Mouse (Mus musculus): ENCODE results near the gene Rgn. TPM values are rescaled to one million over a fixed set of nuclear protein-coding genes. Genes with fewer than 3 reads are reported as not detected.

The Rgn gene
- under 1 TPM in 3 of 4 experiments, not detected in 1; 0.22 to 0.46 (median 0.38) TPM for total RNA-seq (2022)

DNA sequence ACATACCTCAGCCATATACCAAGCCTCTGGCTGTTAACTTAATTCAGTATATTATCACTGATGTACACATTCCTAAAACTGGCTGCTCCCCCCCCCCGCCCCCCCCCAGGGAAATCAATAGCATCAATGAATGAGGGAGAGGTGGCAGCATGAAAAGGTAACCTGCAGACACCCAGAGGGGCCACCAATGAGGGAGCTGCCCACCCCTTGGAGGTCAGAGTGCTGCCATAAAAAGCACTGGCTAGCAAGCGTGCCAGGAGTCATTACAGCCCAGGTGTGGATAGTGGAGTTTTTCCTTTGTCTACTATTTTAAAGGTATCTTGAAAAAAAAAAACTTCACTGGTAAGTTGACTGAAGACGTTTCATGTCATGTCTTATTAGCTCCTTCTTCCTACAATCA is at the start of gene Rgn:
Gene Rgn, plus strand, starts transcription at position 256 of the 400 bp plus-strand sequence.
- no peak for DNase-seq (ENCODE audit: low spot score in 2 of 2)

DNA sequence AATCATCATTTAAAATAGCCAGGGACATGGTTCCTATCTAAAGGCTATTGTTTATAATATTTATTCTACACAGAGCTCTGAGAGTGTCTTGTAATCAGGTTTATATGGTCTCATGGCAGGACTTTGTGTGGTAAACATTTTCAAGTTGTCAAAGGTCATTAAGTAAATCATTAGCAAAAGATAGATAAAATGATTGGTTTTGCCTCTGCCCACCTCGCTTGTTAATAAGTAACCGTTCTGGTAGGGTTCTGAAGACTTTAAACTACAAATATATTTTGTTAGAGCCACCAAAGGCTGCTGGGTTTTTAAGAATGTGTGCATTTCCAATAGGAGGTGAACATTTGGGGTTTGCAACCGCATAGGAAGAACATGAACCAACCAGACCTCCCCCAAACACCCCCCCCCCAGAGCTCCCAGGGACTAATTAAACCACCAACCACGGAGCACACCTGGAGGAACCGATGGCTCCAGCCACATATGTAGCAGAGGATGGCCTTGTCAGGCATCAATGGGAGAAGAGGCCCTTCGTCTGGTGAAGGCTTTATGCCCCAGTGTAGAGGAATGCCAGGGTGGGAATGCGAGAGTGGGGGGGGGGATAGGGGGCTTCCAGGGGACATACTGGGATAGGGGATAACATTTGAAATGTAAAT is 29.2 kb upstream of the Rgn start:
- no peak for DNase-seq (ENCODE audit: low spot score in 2 of 2)

GRCm38 (mm10) chrX:20521578-20521977 is 28.0 kb upstream of the Rgn start:
- no peak for DNase-seq (ENCODE audit: low spot score in 2 of 2)

DNA sequence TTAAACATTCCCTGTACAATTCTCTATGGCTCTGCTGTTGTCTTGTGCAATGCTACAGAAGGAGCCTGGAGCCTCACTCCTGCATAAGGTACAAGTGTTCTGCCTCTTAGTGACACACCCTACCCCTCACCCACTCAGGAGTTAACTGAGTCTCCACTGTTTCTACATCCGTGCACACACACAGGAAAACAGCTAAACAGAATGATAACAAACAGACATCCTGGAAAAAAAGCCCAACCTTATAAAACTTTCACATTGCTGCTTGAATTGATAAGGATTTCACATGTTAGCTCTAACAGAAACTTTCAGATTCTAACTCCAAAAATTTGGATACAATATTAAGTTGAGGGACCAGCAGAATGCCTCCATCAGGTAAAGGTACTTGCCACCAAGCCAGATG is 17.0 kb upstream of the Rgn start:
- no peak for DNase-seq (ENCODE audit: low spot score in 2 of 2)

- DNase-seq (ENCODE audit: low spot score in 2 of 2), result no peak
These were observed 5.7 kb upstream of the Rgn start for GRCm38 (mm10) chrX:20543867-20544266.

- no peak for DNase-seq (ENCODE audit: low spot score in 2 of 2)
These were observed 2.0 kb upstream of the Rgn start for GRCm38 (mm10) chrX:20547609-20548008.

- DNase-seq (ENCODE audit: low spot score in 2 of 2), result peak in 1 of 2 experiments; percentile 1
These were observed 1.3 kb upstream of the Rgn start for GRCm38 (mm10) chrX:20548011-20548879.

GRCm38 (mm10) chrX:20548880-20549440 is 627 bp upstream of the Rgn start:
- no peak for DNase-seq (ENCODE audit: low spot score in 2 of 2)

DNA sequence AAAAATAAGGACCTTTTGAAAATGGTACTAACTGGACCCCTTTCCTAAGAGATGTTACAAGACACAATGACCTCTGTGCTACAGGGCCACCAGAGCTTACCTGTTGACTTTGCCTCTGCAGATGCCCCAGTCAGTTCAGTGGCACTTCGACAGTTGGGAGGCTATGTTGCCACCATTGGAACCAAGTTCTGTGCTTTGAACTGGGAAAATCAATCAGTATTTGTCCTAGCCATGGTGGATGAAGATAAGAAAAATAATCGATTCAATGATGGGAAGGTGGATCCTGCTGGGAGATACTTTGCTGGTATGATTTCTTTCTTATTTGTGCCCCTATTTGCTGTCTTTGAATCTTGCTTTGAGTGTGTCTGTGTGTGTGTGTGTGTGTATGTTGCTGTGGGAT is 2.6 kb downstream of the Rgn start:
- no peak for DNase-seq (ENCODE audit: low spot score in 2 of 2)

GRCm38 (mm10) chrX:20561846-20562245 is 12.3 kb downstream of the Rgn start:
- no peak for DNase-seq (ENCODE audit: low spot score in 2 of 2)

DNA sequence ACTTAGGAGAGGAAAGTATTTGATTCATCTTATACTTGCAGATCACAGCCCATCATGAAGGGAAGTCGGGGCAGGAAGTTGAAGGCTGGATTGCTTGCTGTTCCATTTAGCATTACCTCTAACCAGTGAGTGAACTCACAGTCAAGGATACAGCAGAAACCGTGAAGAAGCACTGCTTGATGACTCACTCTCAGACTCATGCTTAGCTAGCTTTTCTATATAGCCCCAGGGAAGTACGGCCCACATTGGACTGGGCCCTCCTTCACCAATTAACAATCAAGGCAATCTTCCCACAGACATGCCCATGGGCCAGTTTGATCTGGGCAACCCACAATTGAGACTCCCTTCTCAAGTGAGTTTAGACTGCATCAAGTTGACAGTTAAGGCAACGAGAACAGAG is 14.4 kb downstream of the Rgn start:
- no peak for DNase-seq (ENCODE audit: low spot score in 2 of 2)

GRCm38 (mm10) chrX:20571024-20571423 is 21.4 kb downstream of the Rgn start:
- DNase-seq (ENCODE audit: low spot score in 2 of 2), result no peak

GRCm38 (mm10) chrX:20572683-20573082 is 23.1 kb downstream of the Rgn start:
- DNase-seq (ENCODE audit: low spot score in 2 of 2), result no peak

GRCm38 (mm10) chrX:20573927-20574326 is 24.3 kb downstream of the Rgn start:
- no peak for DNase-seq (ENCODE audit: low spot score in 2 of 2)

- DNase-seq (ENCODE audit: low spot score in 2 of 2), result no peak
These were observed 38.4 kb downstream of the Rgn start for GRCm38 (mm10) chrX:20587968-20588367.

DNA sequence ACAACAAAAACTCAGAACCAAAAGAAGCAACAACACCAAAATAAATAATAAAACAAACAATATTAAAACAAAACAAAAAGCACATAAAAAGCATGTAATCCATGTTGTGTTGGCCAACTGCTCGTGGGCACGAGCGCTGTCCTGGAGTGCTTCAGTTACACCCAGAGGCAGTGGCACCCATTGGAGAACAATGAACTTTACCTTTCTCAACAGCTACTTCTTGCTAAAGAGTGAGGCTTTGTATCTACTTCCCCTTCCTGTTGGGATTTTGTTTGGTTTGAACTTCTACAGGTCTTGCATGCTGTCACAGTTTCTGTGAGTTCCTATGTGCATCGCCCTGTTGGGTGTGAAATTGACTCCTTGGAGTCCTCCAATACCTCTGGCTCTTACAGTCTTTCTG is 58.9 kb downstream of the Rgn start:
- DNase-seq (ENCODE audit: low spot score in 2 of 2), result no peak

Other genes starting within 250 kb of the Rgn start
- 10 to 100 TPM; 17.1 to 20.9 (median 18.8) TPM for gene Rp2, start 185.3 kb upstream of the Rgn start, total RNA-seq (2022)
- gene Jade3, start 124.1 kb upstream of the Rgn start, total RNA-seq (2022), result 1 to 10 TPM; 6.3 to 8.9 (median 6.7) TPM
- gene Rbm10, start 67.7 kb downstream of the Rgn start, total RNA-seq (2022), result 10 to 100 TPM; 38.5 to 42.3 (median 40.2) TPM
- gene Ndufb11, start 67.8 kb downstream of the Rgn start, total RNA-seq (2022), result 100 to 1,000 TPM; 135 to 153 (median 146) TPM
- 100 to 1,000 TPM; 334 to 390 (median 365) TPM for gene Uba1, start 108.5 kb downstream of the Rgn start, total RNA-seq (2022)
- 100 to 1,000 TPM; 227 to 241 (median 232) TPM for gene Cdk16, start 138.2 kb downstream of the Rgn start, total RNA-seq (2022)
- 100 to 1,000 TPM; 115 to 130 (median 124) TPM for gene Usp11, start 154.1 kb downstream of the Rgn start, total RNA-seq (2022)
- gene Araf, start 248.0 kb downstream of the Rgn start, total RNA-seq (2022), result 100 to 1,000 TPM; 178 to 196 (median 190) TPM

Data from left cerebral cortex, adult 8-10 months (tissue).